Mouse (Mus musculus): ENCODE results near the gene Olfr572. TPM values are rescaled to one million over a fixed set of nuclear protein-coding genes. Genes with fewer than 3 reads are reported as not detected.

Gene Olfr572
- polyA plus RNA-seq, 1 experiment = not detected

GRCm38 (mm10) chr7:102942475-102942874 is 18.3 kb downstream of the Olfr572 start, which contains the start of gene Olfr573-ps1:
Gene Olfr573-ps1, minus strand, starts transcription at chr7:102942575.
- Histone ChIP-seq H3K27me3 (ENCODE audit: control insufficient read depth, insufficient read depth, low read length) (no peaks in the 10 kb centered on the region), H3K4me3 (replicated peaks; ENCODE audit: insufficient read depth, low read depth, low read length) (no peak within 1 kb of the TSS), H3K4me1 (ENCODE audit: control insufficient read depth, insufficient read depth, low read length) (no peaks in the 10 kb centered on the region), H3K27ac (ENCODE audit: insufficient read depth, low read length) (no peak within 1 kb of the TSS)
- TF ChIP-seq CTCF (IDR thresholded peaks at IDR 0.05; ENCODE audit: borderline replicate concordance, insufficient read depth, low read depth, low read length) (no peak), POLR2A (IDR thresholded peaks at IDR 0.05; ENCODE audit: borderline replicate concordance, insufficient read depth, low read length) (no peak)
- 92% methylated on average over 2 of the region's 2 CpGs for WGBS
- DNase-seq = no peak

GRCm38 (mm10) chr7:102943417-102943816 is 19.2 kb downstream of the Olfr572 start:
- TF ChIP-seq POLR2A (IDR thresholded peaks at IDR 0.05; ENCODE audit: borderline replicate concordance, insufficient read depth, low read length) (no peak), CTCF (IDR thresholded peaks at IDR 0.05; ENCODE audit: borderline replicate concordance, insufficient read depth, low read depth, low read length) (no peak)
- no peaks in the 10 kb centered on the region for H3K27me3 ChIP-seq (ENCODE audit: control insufficient read depth, insufficient read depth, low read length)
- no peak overlapping the region for H3K4me3 ChIP-seq (replicated peaks; ENCODE audit: insufficient read depth, low read depth, low read length)
- no peak overlapping the region for H3K27ac ChIP-seq (ENCODE audit: insufficient read depth, low read length)
- 86% methylated on average over 1 of the region's 1 CpGs for WGBS
- no peaks in the 10 kb centered on the region for H3K4me1 ChIP-seq (ENCODE audit: control insufficient read depth, insufficient read depth, low read length)
- no peak for DNase-seq

- 93% methylated on average over 1 of the region's 1 CpGs for WGBS
- H3K4me1 ChIP-seq (ENCODE audit: control insufficient read depth, insufficient read depth, low read length) = no peaks in the 10 kb centered on the region
- no peak for DNase-seq
- no peak within 1 kb of the TSS for H3K4me3 ChIP-seq (replicated peaks; ENCODE audit: insufficient read depth, low read depth, low read length)
- no peak within 1 kb of the TSS for H3K27ac ChIP-seq (ENCODE audit: insufficient read depth, low read length)
- TF ChIP-seq CTCF (IDR thresholded peaks at IDR 0.05; ENCODE audit: borderline replicate concordance, insufficient read depth, low read depth, low read length) (no peak), POLR2A (IDR thresholded peaks at IDR 0.05; ENCODE audit: borderline replicate concordance, insufficient read depth, low read length) (no peak)
- no peaks in the 10 kb centered on the region for H3K27me3 ChIP-seq (ENCODE audit: control insufficient read depth, insufficient read depth, low read length)
Measured at GRCm38 (mm10) chr7:102948167-102948566, 24.0 kb downstream of the Olfr572 start, which contains the start of gene Olfr574. Gene Olfr574, plus strand, starts transcription at chr7:102948467.

- Histone ChIP-seq H3K27me3 (ENCODE audit: control insufficient read depth, insufficient read depth, low read length) (no peaks in the 10 kb centered on the region), H3K4me3 (replicated peaks; ENCODE audit: insufficient read depth, low read depth, low read length) (no peak overlapping the region), H3K27ac (ENCODE audit: insufficient read depth, low read length) (no peak overlapping the region), H3K4me1 (ENCODE audit: control insufficient read depth, insufficient read depth, low read length) (no peaks in the 10 kb centered on the region)
- no peak for DNase-seq
- TF ChIP-seq CTCF (IDR thresholded peaks at IDR 0.05; ENCODE audit: borderline replicate concordance, insufficient read depth, low read depth, low read length) = no peak
- TF ChIP-seq POLR2A (IDR thresholded peaks at IDR 0.05; ENCODE audit: borderline replicate concordance, insufficient read depth, low read length) = no peak
- 62% methylated on average over 1 of the region's 1 CpGs for WGBS
Measured at GRCm38 (mm10) chr7:102950732-102951131, 26.5 kb downstream of the Olfr572 start.

GRCm38 (mm10) chr7:102958137-102958536 is 33.9 kb downstream of the Olfr572 start:
- no peaks in the 10 kb centered on the region for H3K27me3 ChIP-seq (ENCODE audit: control insufficient read depth, insufficient read depth, low read length)
- no peak for TF ChIP-seq POLR2A (IDR thresholded peaks at IDR 0.05; ENCODE audit: borderline replicate concordance, insufficient read depth, low read length)
- no peak for TF ChIP-seq CTCF (IDR thresholded peaks at IDR 0.05; ENCODE audit: borderline replicate concordance, insufficient read depth, low read depth, low read length)
- 77% methylated on average over 3 of the region's 3 CpGs for WGBS
- H3K27ac ChIP-seq (ENCODE audit: insufficient read depth, low read length) = no peak overlapping the region
- no peak overlapping the region for H3K4me3 ChIP-seq (replicated peaks; ENCODE audit: insufficient read depth, low read depth, low read length)
- no peaks in the 10 kb centered on the region; the same call in 1 of the 2 replicates for H3K4me1 ChIP-seq (ENCODE audit: control insufficient read depth, insufficient read depth, low read length)
- no peak for DNase-seq

- Histone ChIP-seq H3K4me3 (replicated peaks; ENCODE audit: insufficient read depth, low read depth, low read length) (no peak within 1 kb of the TSS), H3K27ac (ENCODE audit: insufficient read depth, low read length) (no peak within 1 kb of the TSS), H3K27me3 (ENCODE audit: control insufficient read depth, insufficient read depth, low read length) (no peaks in the 10 kb centered on the region), H3K4me1 (ENCODE audit: control insufficient read depth, insufficient read depth, low read length) (no peaks in the 10 kb centered on the region; the same call in 1 of the 2 replicates)
- no peak for DNase-seq
- 63% methylated on average over 1 of the region's 1 CpGs for WGBS
- TF ChIP-seq CTCF (IDR thresholded peaks at IDR 0.05; ENCODE audit: borderline replicate concordance, insufficient read depth, low read depth, low read length) (no peak), POLR2A (IDR thresholded peaks at IDR 0.05; ENCODE audit: borderline replicate concordance, insufficient read depth, low read length) (no peak)
Measured at GRCm38 (mm10) chr7:102958593-102958992, 34.4 kb downstream of the Olfr572 start, which contains the start of gene Olfr575. Gene Olfr575, minus strand, starts transcription at chr7:102958775.

GRCm38 (mm10) chr7:102962360-102962759 is 38.2 kb downstream of the Olfr572 start, which contains the start of gene Olfr576:
Gene Olfr576, plus strand, starts transcription at chr7:102962660.
- H3K4me1 ChIP-seq (ENCODE audit: control insufficient read depth, insufficient read depth, low read length) = no peaks in the 10 kb centered on the region; the same call in 1 of the 2 replicates
- H3K27me3 ChIP-seq (ENCODE audit: control insufficient read depth, insufficient read depth, low read length) = no peaks in the 10 kb centered on the region
- no peak for DNase-seq
- 28% methylated on average over 2 of the region's 2 CpGs for WGBS
- no peak within 1 kb of the TSS for H3K4me3 ChIP-seq (replicated peaks; ENCODE audit: insufficient read depth, low read depth, low read length)
- TF ChIP-seq CTCF (IDR thresholded peaks at IDR 0.05; ENCODE audit: borderline replicate concordance, insufficient read depth, low read depth, low read length) (no peak), POLR2A (IDR thresholded peaks at IDR 0.05; ENCODE audit: borderline replicate concordance, insufficient read depth, low read length) (no peak)
- H3K27ac ChIP-seq (ENCODE audit: insufficient read depth, low read length) = no peak within 1 kb of the TSS

GRCm38 (mm10) chr7:102974399-102974798 is 50.2 kb downstream of the Olfr572 start:
- Histone ChIP-seq H3K27me3 (ENCODE audit: control insufficient read depth, insufficient read depth, low read length) (no peaks in the 10 kb centered on the region), H3K4me3 (replicated peaks; ENCODE audit: insufficient read depth, low read depth, low read length) (no peak overlapping the region), H3K4me1 (ENCODE audit: control insufficient read depth, insufficient read depth, low read length) (no peaks in the 10 kb centered on the region), H3K27ac (ENCODE audit: insufficient read depth, low read length) (no peak overlapping the region)
- TF ChIP-seq POLR2A (IDR thresholded peaks at IDR 0.05; ENCODE audit: borderline replicate concordance, insufficient read depth, low read length) = no peak
- no peak for TF ChIP-seq CTCF (IDR thresholded peaks at IDR 0.05; ENCODE audit: borderline replicate concordance, insufficient read depth, low read depth, low read length)
- 27% methylated on average over 1 of the region's 1 CpGs for WGBS
- DNase-seq = no peak

Measured in cerebellum, adult 2 months (tissue).